In genomic region chr11:101172434-101172815, GRCm38 (mm10) we compare ENCODE assay signal across 8 mouse cellular contexts. TPM values are rescaled to one million over a fixed set of nuclear protein-coding genes. Genes with fewer than 3 reads are reported as not detected.
A peak's percentile ranks its signal among the peaks of the same experiment; 100 is the strongest.
DNase-seq lines count a peak whose midpoint lies in the region; ATAC-seq and TF ChIP-seq lines count a peak whose summit lies in the region.

No protein-coding gene starts in this region.

- peaks cover 65% of the 10 kb centered on the region for H3K4me1 ChIP-seq in kidney, embryonic 14.5 days (ENCODE audit: control insufficient read depth, insufficient read depth, low read length)
- peaks cover 33% of the 10 kb centered on the region for H3K4me1 ChIP-seq in bone marrow macrophage, adult 2 months (ENCODE audit: control insufficient read depth, insufficient read depth, low read length)
- peaks cover 34% of the 10 kb centered on the region for H3K4me1 ChIP-seq in hindbrain, postnatal 0 days (ENCODE audit: insufficient read depth, low read length)

- H3K9ac ChIP-seq in kidney, embryonic 14.5 days (ENCODE audit: low read depth, low read length), result peak overlapping the region; percentile 69; the same call in 1 of the 2 replicates
- peak overlapping the region; percentile 51 for H3K9ac ChIP-seq in hindbrain, postnatal 0 days (replicated peaks; ENCODE audit: low read length)

- peak overlapping the region; percentile 56 for H3K4me3 ChIP-seq in kidney, embryonic 14.5 days (ENCODE audit: low read length)
- peak overlapping the region; percentile 57 for H3K4me3 ChIP-seq in bone marrow macrophage, adult 2 months (ENCODE audit: insufficient read depth, low read length)
- peak overlapping the region; percentile 62 for H3K4me3 ChIP-seq in hindbrain, postnatal 0 days (ENCODE audit: low read length)
- H3K4me3 ChIP-seq in myocyte, result peak overlapping the region; percentile 99

- DNase-seq in kidney, adult 8-10 months, result no peak
- no peak for DNase-seq in hindbrain, postnatal 0 days (ENCODE audit: low spot score)
- DNase-seq in cerebellum, adult 11-12 months, result no peak
- no peak for DNase-seq in yolk sac, embryonic 10.5 days (ENCODE audit: low spot score)
- DNase-seq in ovary, adult 18-20 months (ENCODE audit: low spot score), result no peak

- ATAC-seq in kidney, embryonic 14.5 days (ENCODE audit: low FRiP score, low TSS enrichment), result no peak
- no peak for ATAC-seq in hindbrain, postnatal 0 days

- H3K4me2 ChIP-seq in kidney, embryonic 14.5 days (replicated peaks; ENCODE audit: low read depth, low read length), result peak overlapping the region; percentile 78
- peak overlapping the region; percentile 89 for H3K4me2 ChIP-seq in hindbrain, postnatal 0 days (ENCODE audit: low read depth, low read length)
- peak overlapping the region; percentile 100 for H3K4me2 ChIP-seq in myocyte (ENCODE audit: low read depth)

- WGBS in kidney, embryonic 14.5 days, result 8% methylated on average over 5 of the region's 5 CpGs
- 13% methylated on average over 5 of the region's 5 CpGs for WGBS in hindbrain, postnatal 0 days

- no peak for TF ChIP-seq CTCF in bone marrow macrophage, adult 2 months (IDR thresholded peaks at IDR 0.05; ENCODE audit: low read depth, low read length)
- TF ChIP-seq CTCF in hindbrain, postnatal 0 days (IDR thresholded peaks at IDR 0.05; ENCODE audit: low read depth), result no peak

- H3K9me3 ChIP-seq in kidney, embryonic 14.5 days (ENCODE audit: control insufficient read depth, low read length), result no peaks in the 10 kb centered on the region
- no peaks in the 10 kb centered on the region for H3K9me3 ChIP-seq in hindbrain, postnatal 0 days (ENCODE audit: low read length)

- peak overlapping the region; percentile 89 for H3K27ac ChIP-seq in kidney, embryonic 14.5 days (ENCODE audit: low read depth, low read length)
- peak overlapping the region; percentile 37 for H3K27ac ChIP-seq in bone marrow macrophage, adult 2 months (ENCODE audit: insufficient read depth, low read depth, low read length)
- peak overlapping the region; percentile 83 for H3K27ac ChIP-seq in hindbrain, postnatal 0 days

- H3K36me3 ChIP-seq in kidney, embryonic 14.5 days (ENCODE audit: control insufficient read depth, insufficient read depth, low read length), result peaks cover 7% of the 10 kb centered on the region
- H3K36me3 ChIP-seq in hindbrain, postnatal 0 days (ENCODE audit: insufficient read depth, low read length), result peaks cover 3% of the 10 kb centered on the region; the same call in 1 of the 2 replicates
- H3K36me3 ChIP-seq in myocyte (ENCODE audit: control insufficient read depth, insufficient read depth), result peaks cover 6% of the 10 kb centered on the region

- H3K27me3 ChIP-seq in kidney, embryonic 14.5 days (ENCODE audit: control insufficient read depth, insufficient read depth, low read length), result peaks cover 27% of the 10 kb centered on the region
- 0 out of 2 replicates have a peak, but pooled peaks cover 11% of the 10 kb centered on the region for H3K27me3 ChIP-seq in hindbrain, postnatal 0 days (ENCODE audit: insufficient read depth, low read length)
- H3K27me3 ChIP-seq in myocyte (ENCODE audit: control insufficient read depth, insufficient read depth, insufficient read length), result no peaks in the 10 kb centered on the region

- H3K79me2 ChIP-seq in myocyte (ENCODE audit: control insufficient read depth, insufficient read depth), result peaks cover 24% of the 10 kb centered on the region

- TF ChIP-seq POLR2A in bone marrow macrophage, adult 2 months (IDR thresholded peaks at IDR 0.05; ENCODE audit: borderline replicate concordance, low read depth, low read length), result no peak
- TF ChIP-seq POLR2A in myocyte (IDR thresholded peaks at IDR 0.05; ENCODE audit: insufficient read length, low read depth), result no peak

- no peak overlapping the region for H3ac ChIP-seq in myocyte (ENCODE audit: control insufficient read depth, insufficient read length)

TF ChIP-seq in myocyte, 11 proteins besides CTCF, POLR2A, EP300 and RAD21:
- TF ChIP-seq USF1 (IDR thresholded peaks at IDR 0.05; ENCODE audit: low read depth), result no peak
- no peak for TF ChIP-seq CEBPB (IDR thresholded peaks at IDR 0.05; ENCODE audit: insufficient read depth, poor library complexity, severe bottlenecking)
- TF ChIP-seq REST (IDR thresholded peaks at IDR 0.05; ENCODE audit: insufficient read depth, insufficient read length), result no peak
- TF ChIP-seq E2F4 (IDR thresholded peaks at IDR 0.05; ENCODE audit: insufficient read depth), result no peak
- no peak for TF ChIP-seq TCF12 (IDR thresholded peaks at IDR 0.05; ENCODE audit: insufficient read depth, poor library complexity, severe bottlenecking)
- no peak for TF ChIP-seq MYOD1 (IDR thresholded peaks at IDR 0.05; ENCODE audit: control insufficient read depth in 1 of 3, insufficient read length in 2 of 3, low read depth in 2 of 3)
- TF ChIP-seq MAX (IDR thresholded peaks at IDR 0.05; ENCODE audit: low read depth), result no peak
- no peak for TF ChIP-seq SRF (IDR thresholded peaks at IDR 0.05; ENCODE audit: control insufficient read depth, insufficient read length, low read depth)
- TF ChIP-seq TCF3 (IDR thresholded peaks at IDR 0.05; ENCODE audit: insufficient read length, low read depth), result no peak
- TF ChIP-seq POLR2AphosphoS2 (IDR thresholded peaks at IDR 0.05; ENCODE audit: insufficient read length, low read depth), result no peak
- TF ChIP-seq MYOG (IDR thresholded peaks at IDR 0.05; ENCODE audit: control insufficient read depth in 1 of 3, insufficient read depth in 1 of 3, insufficient read length in 2 of 3, low read depth in 2 of 3), result no peak

RNA-seq across cellular contexts. Expression of gene Plekhh3, which starts 1.3 kb away (rescaled TPM):
- polyA plus RNA-seq in kidney, embryonic 14.5 days (2014; fragmentation: Nextera tagmentation; extraction: Ambion mirVana), result 17.0 and 17.9 TPM in 2 replicates
- 4.3 and 6.4 TPM in 2 replicates for polyA plus RNA-seq in bone marrow macrophage, adult 2 months (2012; ENCODE audit: insufficient read depth, insufficient read length, missing spikeins)
- total RNA-seq in hindbrain, postnatal 0 days (2014; rRNA removed), result 26.7 and 32.3 TPM in 2 replicates
- polyA plus RNA-seq in hindbrain, postnatal 0 days (2015; fragmentation: Nextera tagmentation; extraction: Ambion mirVana), result 8.8 TPM in 2 replicates
- 53.6 TPM for polyA plus RNA-seq in myocyte (2012; fragmentation: generic; extraction: Trizol)

RNA-seq across cellular contexts. Expression of gene Cntnap1, which starts 2.1 kb away (rescaled TPM):
- 1.7 and 2.1 TPM in 2 replicates for polyA plus RNA-seq in kidney, embryonic 14.5 days (2014; fragmentation: Nextera tagmentation; extraction: Ambion mirVana)
- polyA plus RNA-seq in bone marrow macrophage, adult 2 months (2012; ENCODE audit: insufficient read depth, insufficient read length, missing spikeins), result 2.5 and 3.2 TPM in 2 replicates
- total RNA-seq in hindbrain, postnatal 0 days (2014; rRNA removed), result 25.4 and 28.9 TPM in 2 replicates
- 5.8 and 6.5 TPM in 2 replicates for polyA plus RNA-seq in hindbrain, postnatal 0 days (2015; fragmentation: Nextera tagmentation; extraction: Ambion mirVana)
- polyA plus RNA-seq in myocyte (2012; fragmentation: generic; extraction: Trizol), result 1.3 TPM

RNA-seq across cellular contexts. Expression of gene Ccr10, which starts 2.8 kb away (rescaled TPM):
- 0.24 and 0.51 TPM in 2 replicates for polyA plus RNA-seq in kidney, embryonic 14.5 days (2014; fragmentation: Nextera tagmentation; extraction: Ambion mirVana)
- not detected in 2 replicates for polyA plus RNA-seq in bone marrow macrophage, adult 2 months (2012; ENCODE audit: insufficient read depth, insufficient read length, missing spikeins)
- total RNA-seq in hindbrain, postnatal 0 days (2014; rRNA removed), result 0.16 and 0.43 TPM in 2 replicates
- polyA plus RNA-seq in hindbrain, postnatal 0 days (2015; fragmentation: Nextera tagmentation; extraction: Ambion mirVana), result 0.88 and 1.0 TPM in 2 replicates
- polyA plus RNA-seq in myocyte (2012; fragmentation: generic; extraction: Trizol), result 0.56 TPM

RNA-seq across cellular contexts. Expression of gene Tubg2, which starts 16.7 kb away (rescaled TPM):
- 3.7 and 4.5 TPM in 2 replicates for polyA plus RNA-seq in kidney, embryonic 14.5 days (2014; fragmentation: Nextera tagmentation; extraction: Ambion mirVana)
- not detected in 2 replicates for polyA plus RNA-seq in bone marrow macrophage, adult 2 months (2012; ENCODE audit: insufficient read depth, insufficient read length, missing spikeins)
- total RNA-seq in hindbrain, postnatal 0 days (2014; rRNA removed), result 29.7 and 40.8 TPM in 2 replicates
- 57.7 and 62.8 TPM in 2 replicates for polyA plus RNA-seq in hindbrain, postnatal 0 days (2015; fragmentation: Nextera tagmentation; extraction: Ambion mirVana)
- polyA plus RNA-seq in myocyte (2012; fragmentation: generic; extraction: Trizol), result 0.18 TPM

RNA-seq across cellular contexts. Expression of gene Tubg1, which starts 52.7 kb away (rescaled TPM):
- 81.9 and 95.4 TPM in 2 replicates for polyA plus RNA-seq in kidney, embryonic 14.5 days (2014; fragmentation: Nextera tagmentation; extraction: Ambion mirVana)
- 13.3 and 18.6 TPM in 2 replicates for polyA plus RNA-seq in bone marrow macrophage, adult 2 months (2012; ENCODE audit: insufficient read depth, insufficient read length, missing spikeins)
- total RNA-seq in hindbrain, postnatal 0 days (2014; rRNA removed), result 59.3 and 68.3 TPM in 2 replicates
- polyA plus RNA-seq in hindbrain, postnatal 0 days (2015; fragmentation: Nextera tagmentation; extraction: Ambion mirVana), result 71.5 and 72.8 TPM in 2 replicates
- polyA plus RNA-seq in myocyte (2012; fragmentation: generic; extraction: Trizol), result 87.5 TPM

Comparison
In these comparisons a context has a peak if more than half of its experiments do, and no peak if none do; other contexts are left out.
1. H3K27ac ChIP-seq: peak in every context shown above with its lines; median percentile 89 in kidney, embryonic 14.5 days; 83 in hindbrain, postnatal 0 days; 37 in bone marrow macrophage, adult 2 months.